Mouse (Mus musculus) cerebellum, postnatal 25 days (tissue): ENCODE results near the gene Fcho1.

ENCODE experiments used
- DNase-seq, 2 experiments: peaks; one replicate each; pipeline ENCODE4 v3.0.0; 2021; ENCODE audit warnings: mixed read lengths in 2 of 2

Gene Fcho1

GRCm38 (mm10) chr8:71659751-71660150 lies 65.8 kb downstream of the Fcho1 start:
- peak; percentile 76 to 80 for DNase-seq

DNA sequence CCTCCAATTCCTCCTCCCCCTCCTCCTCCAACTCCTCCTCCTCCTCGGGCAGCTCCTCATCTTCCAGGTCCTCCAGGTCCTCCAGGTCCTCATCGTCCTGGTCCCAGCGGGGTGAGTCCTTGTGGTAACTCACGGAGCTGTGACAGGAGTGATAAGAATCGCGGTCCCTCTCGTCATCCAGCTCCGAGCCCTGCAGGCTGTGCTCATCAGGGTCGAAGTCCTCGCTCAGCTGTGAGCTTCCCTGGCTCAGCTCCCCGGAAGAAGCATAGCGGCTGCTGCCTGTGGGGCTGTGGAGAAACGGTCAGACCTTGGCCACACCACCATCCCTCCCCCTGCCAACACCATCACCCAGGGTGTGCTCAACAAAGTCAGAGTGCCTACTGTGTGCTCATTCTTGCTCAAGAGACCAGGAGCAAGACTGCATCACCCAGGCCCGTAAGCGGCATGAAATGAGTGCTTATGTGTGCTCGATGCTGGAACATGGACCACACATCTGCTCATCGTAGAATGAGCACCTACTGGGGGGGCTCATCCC lies 66.9 kb downstream of the Fcho1 start:
- peak in 1 of 2 experiments; percentile 30 for DNase-seq
